Mouse (Mus musculus) gastrocnemius, postnatal 4 days (tissue): ENCODE results near the gene Prkg1. TPM values are rescaled to one million over a fixed set of nuclear protein-coding genes. Genes with fewer than 3 reads are reported as not detected.
A peak's percentile ranks its signal among the peaks of the same experiment; 100 is the strongest.

Experiments
- DNase-seq, 2 experiments: peaks; one replicate each; pipeline ENCODE4 v3.0.0; 2021 to 2022; ENCODE audit warnings: low spot score in 2 of 2, mixed read lengths in 2 of 2
- total RNA-seq, 2 experiments: library from RNA; stranded (reverse); gene quantifications; 2 replicates each; pipeline ENCODE4 v1.2.3; 2021

The Prkg1 gene
- total RNA-seq, 2 experiments from 2014 or later, result 42.3 to 50.1 TPM

DNA sequence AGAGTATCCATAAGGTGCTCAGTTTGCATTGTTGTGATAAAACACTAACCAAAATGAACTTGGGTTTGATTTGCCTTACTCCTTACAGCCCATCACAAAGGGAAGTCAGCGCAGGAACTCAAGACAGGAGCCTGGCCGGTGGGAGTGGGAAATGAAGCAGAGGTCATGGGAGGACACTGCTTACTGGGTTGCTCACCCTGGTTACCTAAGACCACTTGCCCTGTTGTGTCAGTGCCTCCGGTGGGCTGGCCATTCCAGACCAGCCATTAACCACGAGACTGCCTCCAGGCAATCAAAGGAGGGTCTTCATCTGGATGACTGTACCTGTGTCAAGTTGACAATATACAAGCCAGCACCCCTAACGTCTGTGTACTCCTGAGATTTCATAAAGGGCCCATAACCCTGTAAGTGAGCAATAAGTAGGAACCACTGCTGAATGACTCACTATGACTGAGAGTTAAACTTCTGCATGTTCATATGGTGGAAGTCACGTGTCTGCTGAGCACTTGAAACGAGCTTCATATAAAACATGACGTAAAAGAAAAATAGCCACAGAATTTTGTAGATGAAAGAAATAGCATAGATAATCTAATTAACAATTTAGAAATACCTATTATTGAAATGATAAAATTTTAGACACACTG, 587.4 kb downstream of the Prkg1 start:
- DNase-seq, result no peak

DNA sequence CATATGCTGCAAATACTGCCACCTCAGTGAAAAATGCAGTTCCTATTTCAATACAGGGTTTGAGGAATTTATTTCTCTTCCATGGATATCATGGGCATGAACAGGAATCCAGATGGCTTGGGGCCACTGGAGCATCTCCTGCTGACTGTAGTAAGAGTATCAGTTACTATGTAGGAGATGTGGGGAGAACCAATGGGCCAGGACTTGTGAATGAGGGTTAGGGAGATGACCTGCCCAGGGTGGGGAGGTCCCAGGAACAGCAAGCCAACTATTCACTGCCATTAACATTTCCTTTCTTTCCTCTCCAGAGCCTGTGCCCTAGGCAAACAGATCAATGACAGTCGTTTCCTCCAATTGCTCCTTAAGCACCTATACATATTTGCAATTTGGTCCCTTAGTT, 593.8 kb downstream of the Prkg1 start:
- no peak for DNase-seq

DNA sequence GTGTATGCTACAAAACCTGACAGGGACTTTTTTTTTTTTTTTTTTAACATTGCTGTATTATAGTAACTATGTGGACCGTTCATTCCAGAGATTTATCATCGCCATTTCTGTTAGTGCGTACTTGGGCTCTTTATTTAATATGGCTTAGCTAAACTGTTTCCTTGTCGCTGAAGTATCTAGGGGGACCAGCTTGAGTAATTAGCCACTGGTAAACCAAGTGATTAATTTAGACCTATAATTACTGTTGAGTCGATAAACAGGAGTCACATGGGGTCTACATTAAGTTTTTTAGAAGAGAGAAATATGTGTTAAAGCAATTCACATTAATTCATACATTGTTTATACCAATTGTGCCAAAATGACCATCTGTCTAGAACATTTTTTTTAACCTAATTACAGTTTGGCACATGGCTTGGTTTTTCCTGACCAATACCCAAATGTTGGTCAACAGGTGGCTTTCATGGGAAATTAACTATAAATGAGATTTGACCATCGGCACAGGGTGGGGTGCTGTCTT, 605.8 kb downstream of the Prkg1 start:
- DNase-seq, result no peak

DNA sequence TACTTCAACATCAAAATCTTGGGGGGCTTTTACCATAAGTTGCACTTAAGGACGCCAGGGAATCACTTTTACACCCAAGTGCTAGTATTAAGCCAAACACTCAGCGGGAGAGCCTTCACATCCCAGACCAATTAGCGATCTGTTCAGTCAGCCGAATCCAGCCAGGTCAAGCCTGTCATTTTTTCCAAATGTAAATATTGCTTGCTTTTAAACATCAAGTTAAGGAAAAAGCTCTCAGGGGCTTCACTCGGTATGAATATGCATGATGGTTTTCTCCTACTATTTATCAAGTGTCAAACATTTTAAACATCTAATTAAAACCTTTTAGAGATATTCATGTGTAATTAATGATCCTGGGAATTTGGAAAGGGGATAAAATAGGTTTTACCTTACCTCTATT, 611.4 kb downstream of the Prkg1 start:
- DNase-seq, result no peak

DNA sequence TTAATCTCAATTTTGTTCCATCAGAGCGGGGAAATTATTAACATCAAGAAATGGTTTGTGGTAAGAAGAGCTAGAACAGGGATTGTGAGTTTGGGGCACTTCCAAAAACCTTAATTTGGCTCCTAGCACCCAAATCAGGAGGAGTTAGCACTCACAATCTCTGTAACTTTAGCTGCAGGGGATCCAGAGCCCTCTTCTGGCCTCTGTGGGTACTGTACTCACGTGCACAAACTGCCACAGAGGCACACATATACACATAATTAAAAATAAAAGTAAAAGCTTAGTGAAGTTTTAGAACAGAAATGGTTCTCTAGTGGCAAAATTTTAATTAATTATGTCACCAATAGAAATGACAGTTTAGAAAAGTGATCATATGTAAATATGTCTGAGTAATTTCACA, 614.9 kb downstream of the Prkg1 start:
- DNase-seq, result no peak

DNA sequence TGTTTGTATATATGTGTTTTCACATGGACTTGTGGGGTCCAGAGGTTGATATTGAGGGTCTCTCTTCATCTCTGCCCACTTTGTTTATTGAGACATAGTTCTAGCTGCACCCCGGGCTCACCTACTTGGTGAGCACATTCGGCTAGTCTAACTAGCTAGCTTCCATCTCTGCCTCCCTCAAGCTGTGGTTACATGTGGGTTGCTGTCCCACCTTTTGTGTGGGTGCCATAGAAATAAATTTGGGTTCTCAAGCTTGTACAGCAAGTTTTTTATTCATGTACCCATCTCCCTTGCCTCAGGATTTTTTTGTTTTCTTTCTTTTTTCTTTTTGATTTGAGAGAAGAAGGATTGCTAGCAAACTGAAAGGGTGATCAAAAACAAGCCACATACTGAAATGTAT, 617.4 kb downstream of the Prkg1 start:
- no peak for DNase-seq

DNA sequence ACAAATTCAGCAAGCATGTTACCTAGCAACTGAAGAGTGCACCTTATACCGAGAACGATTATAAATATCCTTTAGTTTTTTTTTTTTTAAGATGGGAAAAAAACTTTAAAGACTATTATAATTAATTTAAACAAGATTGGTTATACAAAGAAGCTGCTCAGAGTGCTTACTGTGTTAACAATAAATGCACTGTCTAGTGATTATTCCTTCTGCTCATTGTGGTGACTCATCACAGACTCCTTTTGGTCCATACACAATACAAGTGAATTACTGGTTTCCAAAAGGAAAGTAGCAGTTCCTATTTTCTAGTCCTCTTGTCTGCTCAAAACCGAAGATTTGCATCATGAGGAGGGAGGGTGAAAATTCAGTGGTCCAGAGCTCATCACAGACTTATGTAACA, 618.7 kb downstream of the Prkg1 start:
- no peak for DNase-seq

DNA sequence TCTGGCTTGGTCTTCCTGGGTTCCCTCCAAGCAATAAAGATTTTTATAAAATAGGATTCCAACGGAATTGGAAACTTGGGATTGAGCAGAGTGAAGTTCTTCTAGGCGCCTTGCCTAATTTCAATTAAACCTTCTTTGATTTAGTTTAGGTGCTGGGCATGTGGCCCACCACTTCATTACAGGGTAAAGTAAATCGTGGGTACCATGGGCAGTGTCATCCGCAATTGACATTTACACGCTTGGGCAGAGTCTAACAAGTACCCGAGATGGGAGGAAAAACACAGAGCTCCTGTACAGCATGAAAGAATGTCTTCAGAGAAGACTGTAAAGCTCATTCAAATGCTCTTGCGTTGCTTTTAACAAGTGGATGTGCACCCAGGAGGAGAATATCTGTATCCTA, 622.9 kb downstream of the Prkg1 start:
- DNase-seq, result no peak

DNA sequence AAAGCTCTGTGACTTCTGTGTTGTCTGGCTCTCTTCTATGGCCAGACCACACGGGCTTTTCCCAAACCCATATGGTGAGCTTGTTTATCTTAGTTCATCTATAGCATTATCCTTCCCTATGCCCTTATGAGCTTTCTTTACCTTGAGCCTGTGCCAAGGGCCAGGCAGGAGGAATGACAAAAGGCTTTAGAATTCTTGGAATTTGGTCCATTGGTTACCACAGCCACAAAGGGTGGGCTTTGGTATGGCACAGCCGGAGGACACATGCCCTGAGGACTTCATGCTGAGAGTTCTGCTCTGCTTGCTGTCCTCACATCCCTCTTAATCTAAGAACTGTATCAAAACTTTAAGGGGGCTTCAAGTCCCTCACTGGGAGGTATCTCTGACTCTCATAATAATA, 628.5 kb downstream of the Prkg1 start:
- DNase-seq, result no peak

DNA sequence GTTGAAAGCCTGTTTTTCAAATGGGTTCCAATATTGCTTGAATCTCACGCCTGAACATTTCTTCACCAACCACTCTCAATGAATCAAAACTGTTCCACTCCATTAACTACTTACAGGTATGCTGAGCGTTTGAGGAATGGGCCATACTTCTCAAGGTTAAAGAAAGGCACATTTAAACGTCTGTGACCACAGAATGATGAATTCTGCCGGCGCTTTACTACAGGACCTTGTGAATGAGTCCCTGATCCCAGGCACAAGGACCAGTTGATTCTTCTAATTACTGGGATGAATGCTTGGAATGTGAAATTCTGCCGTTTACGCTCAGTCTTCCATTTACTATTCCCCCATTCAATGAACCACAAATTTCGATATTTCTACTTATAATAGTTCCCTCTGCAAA, 632.2 kb downstream of the Prkg1 start:
- DNase-seq, result no peak

DNA sequence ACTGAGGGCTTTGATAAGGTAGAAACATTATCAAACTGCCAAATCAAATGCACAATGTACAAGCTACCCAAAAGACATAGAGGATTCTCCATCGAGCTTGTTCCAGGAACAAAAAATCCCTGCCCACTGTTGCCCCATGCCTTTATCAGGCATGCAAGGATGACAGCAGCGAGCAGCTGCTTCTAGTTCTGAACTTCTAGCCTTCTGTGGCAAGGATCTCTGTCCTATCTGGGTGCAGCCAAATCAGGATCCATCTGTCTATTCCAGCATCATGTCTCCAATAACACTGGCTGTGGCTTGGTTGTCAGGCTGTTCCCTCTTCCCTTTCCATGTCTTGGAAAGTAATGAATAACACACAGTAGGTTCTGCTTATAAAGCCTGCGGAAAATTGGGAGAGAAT, 640.2 kb downstream of the Prkg1 start:
- DNase-seq, result no peak

DNA sequence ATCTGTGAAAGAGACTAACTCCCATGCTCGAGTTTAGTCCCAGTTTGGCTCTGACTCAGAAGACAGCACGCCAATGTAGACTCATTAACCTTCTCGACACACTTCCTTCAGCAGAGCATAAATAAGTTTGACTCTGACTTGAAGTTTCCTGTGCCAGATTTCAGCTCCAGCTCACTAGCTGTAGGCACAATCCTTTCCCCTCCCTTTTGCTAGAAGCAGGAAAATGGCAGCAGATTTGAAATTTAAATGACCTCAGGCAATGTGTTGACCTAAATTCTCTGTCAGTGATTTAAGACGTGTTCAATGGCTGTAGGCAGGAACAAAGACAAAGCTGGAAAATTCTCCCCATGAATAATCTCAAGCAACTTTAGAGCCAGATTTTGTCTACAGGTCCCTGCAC, 650.1 kb downstream of the Prkg1 start:
- DNase-seq, result no peak

DNA sequence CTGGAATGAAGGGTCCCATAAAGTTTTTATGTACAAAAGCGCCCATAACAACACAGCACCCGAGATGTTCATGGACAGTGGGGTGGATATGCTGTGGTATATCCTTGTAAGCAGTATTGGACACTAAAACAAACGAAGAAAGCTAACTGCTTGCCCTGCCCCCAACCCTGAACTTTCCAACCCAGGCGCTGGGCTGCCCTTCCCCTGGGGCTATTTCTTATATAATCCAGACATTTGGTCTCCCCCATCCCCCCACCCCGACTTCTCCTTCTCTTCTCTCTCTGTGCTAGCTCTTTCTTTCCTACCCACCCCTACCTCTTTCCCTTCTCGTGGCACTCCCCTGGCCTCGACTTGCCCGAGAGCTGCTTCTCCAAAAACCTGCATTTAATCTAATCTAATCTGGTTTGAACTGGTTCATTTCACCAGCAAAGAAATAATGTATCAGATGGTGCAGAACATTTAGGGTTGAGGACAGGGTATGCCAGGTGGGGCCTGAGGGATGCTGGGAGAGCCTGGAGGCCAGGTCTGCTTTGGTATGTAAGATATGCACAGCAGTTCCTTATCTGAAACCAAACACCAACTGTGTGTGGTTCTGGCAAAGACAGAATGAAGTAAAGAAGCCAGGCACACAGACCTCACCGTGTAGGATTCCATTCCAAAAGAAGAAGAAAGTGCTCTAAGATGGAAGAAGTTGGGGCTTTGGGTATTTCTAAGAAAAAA, 657.8 kb downstream of the Prkg1 start:
- DNase-seq, result no peak

DNA sequence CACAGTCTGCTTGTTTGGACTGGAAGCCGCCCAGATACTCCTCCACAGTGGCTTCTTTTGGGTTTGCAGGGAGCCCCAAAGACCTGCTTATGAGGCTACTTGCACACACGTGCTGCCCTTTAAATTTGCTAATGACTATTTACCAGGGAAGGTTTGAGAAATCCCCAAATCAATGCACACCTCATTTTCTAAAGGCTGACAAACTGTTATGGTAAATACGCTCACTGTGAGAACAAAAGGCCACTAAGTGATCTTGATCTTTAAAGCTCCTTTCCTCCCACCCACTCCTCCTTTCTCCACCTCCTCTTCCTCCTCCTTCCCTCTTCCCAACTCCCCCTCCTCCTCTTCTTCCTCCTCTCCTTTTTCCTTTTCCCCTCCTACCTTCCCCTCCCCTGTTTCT, 658.8 kb downstream of the Prkg1 start:
- DNase-seq, result no peak

DNA sequence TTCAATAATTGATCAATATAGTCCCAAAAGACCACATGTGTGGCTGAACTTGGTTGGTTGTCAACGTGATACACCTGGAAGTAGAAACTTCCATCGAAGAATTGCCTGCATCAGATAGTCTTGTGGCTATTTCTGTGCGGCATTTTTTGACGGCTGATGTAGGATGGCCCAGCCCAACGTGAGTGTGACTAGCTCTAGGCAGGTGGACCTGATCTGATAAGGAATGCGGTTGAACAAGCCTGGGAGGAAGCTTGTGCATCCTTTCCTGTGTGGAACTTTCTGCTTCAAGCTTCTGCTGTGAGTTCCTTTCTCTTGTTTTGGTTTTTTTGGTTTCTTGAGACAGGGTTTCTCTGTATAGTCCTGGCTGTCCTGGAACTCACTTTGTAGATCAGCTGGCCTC, 660.1 kb downstream of the Prkg1 start:
- no peak for DNase-seq

DNA sequence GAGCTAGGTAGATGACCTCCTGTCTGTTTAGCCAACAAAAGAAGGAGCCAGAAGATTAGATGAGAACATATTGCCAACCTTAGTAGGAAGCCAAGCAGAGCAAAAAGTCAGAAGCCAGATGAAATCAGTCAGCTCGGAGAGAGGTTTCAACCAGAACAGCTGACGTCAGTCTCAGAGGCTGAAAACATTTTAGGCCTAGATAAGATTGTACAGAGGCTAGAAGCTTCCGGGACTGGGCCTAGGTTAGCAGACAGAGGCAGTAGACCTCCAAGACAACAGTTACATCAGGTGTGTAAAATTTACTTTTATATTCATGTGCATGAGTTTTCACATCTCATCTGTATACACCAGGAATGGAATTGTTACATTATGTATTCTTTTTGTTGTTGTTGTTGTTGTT, 665.5 kb downstream of the Prkg1 start:
- DNase-seq, result no peak

DNA sequence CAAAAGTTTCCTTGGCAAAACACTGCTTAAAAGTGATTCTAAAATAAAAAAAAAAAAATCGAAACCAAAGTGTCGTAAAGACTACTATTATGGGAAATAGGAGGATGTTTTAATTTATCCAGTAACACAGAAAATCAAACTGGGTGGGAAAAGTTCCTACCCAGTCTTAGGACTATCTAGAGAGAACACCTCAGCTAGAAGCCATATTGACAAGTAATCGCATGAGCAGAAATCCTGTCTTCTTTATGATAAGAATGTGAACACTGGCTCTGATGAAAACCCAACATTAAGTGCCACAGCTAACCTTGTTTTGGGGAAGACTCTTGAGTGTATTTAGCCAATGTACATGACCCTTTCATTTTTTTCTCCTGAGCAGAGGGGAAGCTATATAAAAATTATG, 667.0 kb downstream of the Prkg1 start:
- DNase-seq, result no peak

DNA sequence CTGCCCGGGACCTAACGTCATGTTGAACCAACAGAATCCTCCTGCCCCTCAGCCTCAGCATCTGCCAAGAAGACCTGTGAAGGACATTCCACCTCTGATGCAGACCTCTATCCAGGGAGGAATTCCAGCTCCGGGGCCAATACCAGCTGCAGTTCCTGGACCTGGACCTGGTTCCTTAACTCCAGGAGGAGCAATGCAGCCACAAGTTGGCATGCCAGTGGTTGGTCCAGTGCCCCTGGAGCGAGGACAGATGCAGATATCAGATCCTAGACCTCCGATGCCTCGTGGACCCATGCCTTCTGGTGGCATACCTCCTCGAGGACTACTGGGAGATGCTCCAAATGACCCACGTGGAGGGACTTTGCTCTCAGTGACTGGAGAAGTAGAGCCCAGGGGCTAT, 681.1 kb downstream of the Prkg1 start:
- no peak for DNase-seq

DNA sequence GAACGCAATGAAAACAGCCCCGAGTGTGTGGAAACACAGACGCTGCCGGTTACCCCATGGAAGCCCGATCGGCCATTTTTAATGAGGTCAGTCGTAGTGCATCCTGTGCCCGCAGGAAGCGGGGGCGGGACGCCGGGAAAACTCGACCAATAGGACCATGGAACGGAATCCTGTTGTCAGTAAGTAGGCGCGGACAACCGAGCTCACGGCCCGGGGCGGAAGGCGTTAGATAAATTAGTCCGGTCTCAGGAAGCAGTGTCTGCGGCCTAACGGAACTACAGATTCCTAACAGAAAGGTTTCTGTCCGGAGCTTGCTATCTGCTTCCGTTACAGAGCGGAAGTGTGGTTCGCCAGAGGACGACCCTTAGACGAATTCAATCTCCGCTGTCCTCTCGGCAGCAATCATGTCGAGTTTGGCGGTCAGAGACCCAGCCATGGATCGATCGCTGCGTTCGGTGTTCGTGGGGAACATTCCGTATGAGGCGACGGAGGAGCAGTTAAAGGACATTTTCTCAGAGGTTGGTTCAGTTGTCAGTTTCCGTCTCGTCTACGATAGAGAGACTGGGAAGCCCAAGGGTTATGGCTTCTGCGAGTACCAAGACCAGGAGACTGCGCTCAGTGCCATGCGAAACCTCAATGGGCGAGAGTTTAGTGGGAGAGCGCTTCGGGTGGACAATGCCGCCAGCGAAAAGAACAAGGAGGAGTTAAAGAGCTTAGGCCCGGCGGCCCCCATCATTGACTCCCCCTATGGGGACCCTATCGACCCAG, 682.0 kb downstream of the Prkg1 start, which contains the start of gene Cstf2t:
TSS of gene Cstf2t (plus strand) at position 176 of the 768 bp plus-strand sequence.
- DNase-seq, result peak; percentile 96 to 99

DNA sequence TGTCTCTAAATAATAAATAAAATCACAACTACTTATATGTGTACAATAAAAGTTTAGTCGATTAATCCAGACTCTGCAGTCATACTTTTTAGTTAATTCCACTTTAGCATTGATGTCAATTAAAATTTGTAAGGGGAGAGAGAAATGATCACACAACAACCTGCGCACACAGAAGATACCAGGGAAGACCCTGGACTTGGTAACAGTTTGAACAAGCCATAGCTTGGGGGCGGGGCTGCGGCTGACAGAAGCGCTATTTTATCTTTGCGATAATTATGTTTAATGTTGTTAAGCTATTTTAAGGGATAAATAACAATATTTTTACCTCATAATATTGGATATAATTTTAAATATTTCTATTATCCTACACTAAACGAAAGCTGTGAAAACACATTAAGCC, 682.6 kb downstream of the Prkg1 start:
- no peak for DNase-seq

DNA sequence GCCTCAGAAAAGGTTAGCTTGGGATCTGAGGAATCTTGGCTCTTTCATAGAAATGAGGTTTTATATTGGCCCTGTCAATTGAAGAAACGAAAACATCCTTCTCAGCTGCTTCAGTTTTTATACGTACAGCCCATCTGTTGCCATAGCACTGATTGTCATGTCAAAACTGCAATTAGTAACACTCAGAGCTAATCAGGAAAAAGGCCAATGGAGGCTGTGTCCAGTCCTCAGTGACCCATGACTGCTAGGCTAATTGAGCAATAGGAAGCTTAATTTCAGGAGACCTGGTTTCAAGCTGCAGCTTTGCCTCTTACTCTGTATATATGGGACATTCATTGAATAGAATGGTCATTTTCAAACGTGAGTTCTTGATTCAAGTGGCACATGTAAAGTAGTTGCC, 686.6 kb downstream of the Prkg1 start:
- DNase-seq, result no peak

DNA sequence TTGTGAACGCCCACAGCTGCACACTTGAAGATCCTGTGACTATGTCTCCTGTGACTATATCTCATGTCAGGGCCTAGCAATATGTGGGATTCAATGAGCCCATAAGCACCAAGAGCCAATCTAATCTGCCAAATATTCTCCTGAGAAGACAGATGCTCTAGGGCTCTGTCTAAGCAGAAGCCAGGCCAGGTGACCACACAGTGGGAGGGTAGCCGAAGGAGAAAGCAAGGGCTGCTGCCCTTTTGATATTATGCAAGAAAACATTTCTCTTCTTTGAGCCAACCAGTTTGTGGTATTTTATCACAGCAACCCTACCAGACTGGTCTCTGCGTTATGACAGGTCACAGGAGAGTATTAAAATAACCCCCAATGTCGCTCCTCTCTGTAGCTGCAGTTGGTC, 688.7 kb downstream of the Prkg1 start:
- DNase-seq, result no peak
